Mouse (Mus musculus) lung, embryonic 16.5 days (tissue): ENCODE data around the gene Dnah11. TPM values are rescaled to one million over a fixed set of nuclear protein-coding genes. Genes with fewer than 3 reads are reported as not detected.

Source experiments
- ATAC-seq: fragments of 200-750 bp; cut with Nextera tagmentation; 2 replicates; pipeline ENCODE4 v1.8.0; 2017; ENCODE audit warnings: low read depth, mild to moderate bottlenecking, moderate library complexity
- H3K27ac ChIP-seq: fragments of 300-500 bp; sonication (generic); 2 replicates; pipeline ENCODE4 v1.5.1; 2014; ENCODE audit warnings: mild to moderate bottlenecking, control low read depth, low read length
- H3K27me3 ChIP-seq: fragments of 300-500 bp; sonication (generic); 2 replicates; pipeline ENCODE4 v1.6.1; 2014; ENCODE audit warnings: low read depth, low read length, mixed read lengths; ENCODE audit not compliant: control insufficient read depth, insufficient read depth
- H3K36me3 ChIP-seq: fragments of 300-500 bp; sonication (generic); 2 replicates; pipeline ENCODE4 v1.6.1; 2014; ENCODE audit warnings: low read length; ENCODE audit not compliant: control insufficient read depth, insufficient read depth
- H3K4me1 ChIP-seq: fragments of 300-500 bp; sonication (generic); replicated peaks from 2 replicates; pipeline ENCODE4 v1.6.1; 2014; ENCODE audit warnings: low read length, mixed read lengths; ENCODE audit not compliant: control insufficient read depth, insufficient read depth
- H3K4me2 ChIP-seq: fragments of 300-500 bp; sonication (generic); 2 replicates; pipeline ENCODE4 v1.6.1; 2014; ENCODE audit warnings: low read depth, low read length, control low read depth
- H3K4me3 ChIP-seq: fragments of 300-500 bp; sonication (generic); 2 replicates; pipeline ENCODE4 v1.5.1; 2014; ENCODE audit warnings: mild to moderate bottlenecking, low read length, control low read depth
- H3K9ac ChIP-seq: fragments of 300-500 bp; sonication (generic); 2 replicates; pipeline ENCODE4 v1.6.1; 2014; ENCODE audit warnings: low read length, control low read depth
- H3K9me3 ChIP-seq: fragments of 300-500 bp; sonication (generic); 2 replicates; pipeline ENCODE4 v1.6.1; 2016; ENCODE audit warnings: low read length; ENCODE audit not compliant: control insufficient read depth
- WGBS: fragments of 180-500 bp; shearing (Covaris S2); extraction: QIAGEN DNeasy Blood & Tissue Kit; methylation state at CpG from one replicate; pipeline ENCODE4 v1.1.7; 2014; 5-methylcytosine and 5-hydroxymethylcytosine counted together
- polyA plus RNA-seq: library from polyadenylated mRNA; unstranded; fragments of >200 nt; fragmentation: Nextera tagmentation; extraction: Ambion mirVana; gene quantifications from 2 replicates; pipeline ENCODE4 v1.2.1, GENCODE M21; 2015

The Dnah11 gene
- polyA plus RNA-seq, 1 experiment from 2014 or later, result 1.1 TPM

DNA sequence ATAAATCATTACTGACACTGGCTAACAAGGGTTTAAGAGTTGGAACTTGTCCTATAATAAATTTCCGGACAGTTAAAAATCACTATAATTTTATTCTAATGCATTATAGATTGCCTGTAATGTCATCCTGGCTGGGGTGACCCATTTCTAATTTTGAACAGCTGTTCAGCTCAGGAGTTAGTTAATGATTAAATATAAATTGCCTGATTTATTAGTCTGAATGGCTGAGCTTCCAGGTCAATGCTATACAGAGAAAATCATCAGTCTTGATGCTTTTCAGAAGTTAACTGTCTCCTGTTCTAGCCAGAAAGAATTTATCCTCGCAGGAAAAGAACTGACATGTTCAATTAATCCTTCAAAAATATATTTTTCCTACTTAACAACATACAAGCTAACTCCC, 236.1 kb downstream of the Dnah11 start:
- no peaks in the 10 kb centered on the region for H3K27me3 ChIP-seq
- no peak overlapping the region for H3K27ac ChIP-seq
- H3K9ac ChIP-seq, result no peak overlapping the region
- H3K9me3 ChIP-seq, result no peaks in the 10 kb centered on the region
- no peaks in the 10 kb centered on the region for H3K4me1 ChIP-seq
- no peaks in the 10 kb centered on the region for H3K36me3 ChIP-seq
- no peak overlapping the region for H3K4me2 ChIP-seq
- 66% methylated on average over 2 of the region's 2 CpGs for WGBS
- no peak overlapping the region for H3K4me3 ChIP-seq
- ATAC-seq, result no peak

GRCm38 (mm10) chr12:117959213-117959612, 239.6 kb downstream of the Dnah11 start:
- no peaks in the 10 kb centered on the region for H3K36me3 ChIP-seq
- no peak overlapping the region for H3K4me3 ChIP-seq
- no peaks in the 10 kb centered on the region for H3K9me3 ChIP-seq
- H3K27me3 ChIP-seq, result no peaks in the 10 kb centered on the region
- no peak overlapping the region for H3K27ac ChIP-seq
- no peak overlapping the region for H3K4me2 ChIP-seq
- no peak for ATAC-seq
- no peak overlapping the region for H3K9ac ChIP-seq
- no peaks in the 10 kb centered on the region for H3K4me1 ChIP-seq

DNA sequence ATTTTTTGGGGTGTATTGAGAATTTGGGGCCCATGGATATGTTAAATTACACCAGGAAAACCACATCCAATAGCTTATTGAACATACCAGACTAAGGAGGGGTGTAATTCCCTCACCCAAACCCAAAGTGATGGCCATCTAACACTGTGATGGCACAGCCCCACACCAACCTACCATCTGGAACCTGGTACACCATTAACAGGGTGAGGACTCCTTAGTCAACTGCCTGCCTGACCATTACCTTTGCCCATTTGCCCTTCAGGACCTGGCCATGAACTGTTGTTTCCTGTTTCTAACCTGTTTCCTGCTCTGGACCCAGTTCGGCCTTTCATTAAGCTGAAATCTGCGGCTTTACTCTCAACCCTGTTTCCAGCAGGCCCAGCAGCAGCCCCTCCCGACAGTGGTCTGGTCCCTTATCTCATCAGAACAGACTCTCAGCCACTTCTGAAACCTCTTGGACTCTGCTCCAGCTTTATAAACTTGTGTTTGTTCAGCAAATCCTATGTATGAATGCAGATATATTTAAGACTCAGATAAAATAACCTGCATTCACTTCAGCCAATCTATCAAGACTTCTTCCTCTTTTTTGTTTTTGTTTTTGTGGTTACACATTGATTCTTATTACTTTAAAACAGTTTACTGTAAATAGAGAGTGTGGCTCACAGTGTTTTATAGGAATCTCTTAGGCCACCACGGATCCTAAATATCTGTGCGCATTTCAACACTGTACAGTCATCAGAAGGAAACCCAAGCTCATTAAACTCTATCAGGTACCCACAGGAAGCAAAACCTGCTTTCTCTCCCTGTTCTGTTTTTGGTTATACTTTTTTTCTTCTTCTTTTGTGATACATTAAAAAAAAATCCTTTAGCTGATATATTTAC, 251.8 kb downstream of the Dnah11 start:
- Histone ChIP-seq H3K27ac (no peak overlapping the region), H3K9ac (no peak overlapping the region), H3K4me3 (no peak overlapping the region), H3K4me1 (no peaks in the 10 kb centered on the region; the same call in 1 of the 2 replicates), H3K36me3 (no peaks in the 10 kb centered on the region), H3K9me3 (no peaks in the 10 kb centered on the region), H3K27me3 (no peaks in the 10 kb centered on the region), H3K4me2 (no peak overlapping the region)
- ATAC-seq, result no peak
- WGBS, result 39% methylated on average over 5 of the region's 5 CpGs

GRCm38 (mm10) chr12:117941947-117942346, 256.9 kb downstream of the Dnah11 start:
- no peak for ATAC-seq
- H3K27me3 ChIP-seq, result no peaks in the 10 kb centered on the region
- H3K9ac ChIP-seq, result no peak overlapping the region
- H3K36me3 ChIP-seq, result no peaks in the 10 kb centered on the region
- H3K9me3 ChIP-seq, result no peaks in the 10 kb centered on the region
- H3K4me2 ChIP-seq, result no peak overlapping the region
- H3K4me1 ChIP-seq, result no peaks in the 10 kb centered on the region; the same call in 1 of the 2 replicates
- no peak overlapping the region for H3K4me3 ChIP-seq
- H3K27ac ChIP-seq, result no peak overlapping the region
- 55% methylated on average over 7 of the region's 7 CpGs for WGBS

DNA sequence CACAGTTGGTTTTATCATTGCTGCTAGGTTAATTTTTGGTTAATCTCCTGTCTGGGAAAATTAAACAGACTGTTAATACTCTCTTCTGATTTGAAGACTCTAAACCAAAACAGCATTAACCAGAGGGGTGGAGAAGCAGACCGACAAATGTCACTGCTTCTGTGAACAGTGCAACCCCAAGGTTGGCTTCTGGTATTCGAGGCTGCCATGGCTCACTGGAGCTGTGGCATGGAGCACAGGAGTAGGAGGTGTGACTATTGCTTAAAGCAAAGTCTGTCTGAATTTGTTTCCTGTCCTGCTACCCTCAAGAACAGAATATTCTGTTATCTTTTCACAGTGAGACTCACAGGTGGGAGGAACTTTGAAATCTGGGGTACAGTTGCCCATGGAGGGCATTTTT, 260.6 kb downstream of the Dnah11 start:
- Histone ChIP-seq H3K4me2 (no peak overlapping the region), H3K4me3 (no peak overlapping the region), H3K27me3 (no peaks in the 10 kb centered on the region), H3K9me3 (no peaks in the 10 kb centered on the region), H3K36me3 (no peaks in the 10 kb centered on the region), H3K9ac (no peak overlapping the region), H3K4me1 (no peaks in the 10 kb centered on the region), H3K27ac (no peak overlapping the region)
- ATAC-seq, result no peak
- WGBS, result 53% methylated on average over 2 of the region's 2 CpGs

DNA sequence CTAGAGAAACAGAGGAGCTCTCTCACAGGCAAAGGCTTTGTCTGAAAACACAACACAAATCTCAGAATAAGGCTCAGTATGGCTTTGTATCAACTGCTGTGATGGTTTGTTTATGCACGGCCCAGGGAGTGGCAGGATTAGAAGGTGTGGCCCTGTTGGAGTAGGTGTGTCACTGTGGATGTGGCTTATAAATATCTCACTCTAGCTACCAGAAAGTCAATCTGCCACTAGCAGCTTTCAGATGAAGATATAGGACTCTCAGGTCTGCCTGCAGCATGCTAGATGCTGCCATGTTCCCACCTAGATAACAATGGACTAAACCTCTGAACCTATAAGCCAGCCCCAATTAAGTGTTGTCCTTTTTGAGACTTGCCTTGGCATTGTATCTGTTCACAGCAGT, 266.8 kb downstream of the Dnah11 start:
- Histone ChIP-seq H3K36me3 (no peaks in the 10 kb centered on the region), H3K27me3 (no peaks in the 10 kb centered on the region), H3K9ac (no peak overlapping the region), H3K4me1 (no peaks in the 10 kb centered on the region), H3K4me2 (no peak overlapping the region), H3K9me3 (no peaks in the 10 kb centered on the region), H3K27ac (no peak overlapping the region), H3K4me3 (no peak overlapping the region)
- no peak for ATAC-seq
- WGBS, result 57% methylated on average over 1 of the region's 1 CpGs

DNA sequence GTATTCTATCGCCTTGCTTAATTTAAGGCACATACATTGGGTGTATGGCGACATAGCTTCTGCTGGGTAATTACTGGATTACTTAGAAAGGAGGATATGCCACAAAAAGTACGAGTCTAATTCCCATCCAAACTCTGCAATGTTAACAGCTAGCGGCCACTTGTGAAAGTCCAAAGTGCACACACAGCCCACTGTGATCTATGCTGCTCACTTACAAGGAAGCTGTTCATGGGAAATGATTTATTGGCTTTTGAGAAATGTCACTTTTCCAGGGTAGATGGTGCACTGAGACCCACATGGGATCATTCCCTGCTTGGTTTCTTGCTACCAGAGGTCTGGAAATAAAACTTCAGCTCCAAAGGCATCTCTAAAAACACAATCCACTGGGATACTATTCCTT, 269.1 kb downstream of the Dnah11 start:
- no peaks in the 10 kb centered on the region for H3K4me1 ChIP-seq
- H3K36me3 ChIP-seq, result no peaks in the 10 kb centered on the region
- no peaks in the 10 kb centered on the region for H3K9me3 ChIP-seq
- no peak overlapping the region for H3K4me3 ChIP-seq
- no peak for ATAC-seq
- WGBS, result 85% methylated on average over 4 of the region's 4 CpGs
- no peaks in the 10 kb centered on the region for H3K27me3 ChIP-seq
- no peak overlapping the region for H3K9ac ChIP-seq
- no peak overlapping the region for H3K27ac ChIP-seq
- no peak overlapping the region for H3K4me2 ChIP-seq

DNA sequence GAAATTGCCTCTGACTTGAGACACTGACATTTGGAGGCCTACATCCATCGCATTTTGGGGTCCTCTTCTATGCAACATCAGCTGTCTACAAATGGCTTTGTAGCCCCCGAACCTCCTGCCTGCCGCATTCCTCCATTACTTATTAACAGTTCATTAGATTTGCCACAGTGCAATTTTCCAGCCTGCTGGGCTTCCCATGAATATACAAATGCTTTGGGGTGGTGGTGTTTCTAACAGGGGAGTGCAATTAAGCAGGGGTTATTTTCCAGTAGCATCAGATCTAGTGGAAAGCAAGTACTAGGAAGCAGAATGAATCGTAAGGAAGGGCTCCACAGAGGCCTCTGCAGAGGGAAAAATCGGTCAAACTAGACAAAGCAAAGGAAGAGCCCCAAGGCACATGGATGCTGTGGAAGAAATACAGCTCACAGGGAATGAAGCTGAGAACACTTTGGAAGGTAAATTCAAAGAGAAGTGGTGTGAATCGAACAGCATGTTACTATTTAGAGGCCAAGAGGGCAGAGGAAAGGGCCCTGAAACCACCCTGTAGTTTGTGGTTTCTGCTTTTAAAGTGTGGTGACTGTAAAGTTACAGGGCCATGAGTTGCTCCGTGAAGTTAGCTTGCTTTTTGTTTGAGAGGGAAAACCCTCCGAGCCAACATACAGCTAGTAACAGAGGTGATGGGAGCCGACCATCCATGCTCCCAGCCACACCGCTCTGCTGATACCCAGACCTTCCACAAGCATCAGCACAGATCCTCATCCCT, 282.8 kb downstream of the Dnah11 start:
- 60% methylated on average over 10 of the region's 10 CpGs for WGBS
- no peaks in the 10 kb centered on the region for H3K36me3 ChIP-seq
- no peaks in the 10 kb centered on the region for H3K27me3 ChIP-seq
- no peak overlapping the region for H3K9ac ChIP-seq
- no peak overlapping the region for H3K4me3 ChIP-seq
- no peaks in the 10 kb centered on the region for H3K4me1 ChIP-seq
- ATAC-seq, result no peak
- no peak overlapping the region for H3K4me2 ChIP-seq
- no peaks in the 10 kb centered on the region for H3K9me3 ChIP-seq
- H3K27ac ChIP-seq, result no peak overlapping the region

GRCm38 (mm10) chr12:117914613-117915245, 284.1 kb downstream of the Dnah11 start:
- no peak overlapping the region for H3K27ac ChIP-seq
- H3K4me1 ChIP-seq, result no peaks in the 10 kb centered on the region
- H3K9ac ChIP-seq, result no peak overlapping the region
- H3K4me3 ChIP-seq, result no peak overlapping the region
- WGBS, result 39% methylated on average over 10 of the region's 10 CpGs
- H3K27me3 ChIP-seq, result no peaks in the 10 kb centered on the region
- no peak for ATAC-seq
- no peaks in the 10 kb centered on the region for H3K36me3 ChIP-seq
- no peak overlapping the region for H3K4me2 ChIP-seq
- H3K9me3 ChIP-seq, result no peaks in the 10 kb centered on the region
